Mouse (Mus musculus) stomach, embryonic 15.5 days (tissue): ENCODE results near the gene Fam111a. TPM values are rescaled to one million over a fixed set of nuclear protein-coding genes. Genes with fewer than 3 reads are reported as not detected.

ENCODE experiments used
- ATAC-seq: fragments of 200-750 bp; cut with Nextera tagmentation; 2 replicates; pipeline ENCODE4 v1.8.0; 2017; ENCODE audit warnings: low read depth, moderate number of reproducible peaks, moderate TSS enrichment; ENCODE audit not compliant: insufficient read depth, low FRiP score
- H3K27ac ChIP-seq: fragments of 300-500 bp; sonication (generic); 2 replicates; pipeline ENCODE4 v1.5.1; 2015; ENCODE audit warnings: mild to moderate bottlenecking, inconsistent platforms
- H3K27me3 ChIP-seq: fragments of 300-500 bp; sonication (generic); replicated peaks from 2 replicates; pipeline ENCODE4 v1.6.1; 2015; ENCODE audit warnings: inconsistent platforms
- H3K36me3 ChIP-seq: fragments of 300-500 bp; sonication (generic); 2 replicates; pipeline ENCODE4 v1.6.1; 2015; ENCODE audit warnings: inconsistent platforms
- H3K4me1 ChIP-seq: fragments of 300-500 bp; sonication (generic); 2 replicates; pipeline ENCODE4 v1.6.1; 2015; ENCODE audit warnings: inconsistent platforms
- H3K4me2 ChIP-seq: fragments of 300-500 bp; sonication (generic); 2 replicates; pipeline ENCODE4 v1.6.1; 2015; ENCODE audit warnings: mild to moderate bottlenecking, inconsistent platforms
- H3K4me3 ChIP-seq: fragments of 300-500 bp; sonication (generic); replicated peaks from 2 replicates; pipeline ENCODE4 v1.5.1; 2015; ENCODE audit warnings: inconsistent platforms
- H3K9ac ChIP-seq: fragments of 300-500 bp; sonication (generic); 2 replicates; pipeline ENCODE4 v1.6.1; 2015; ENCODE audit warnings: inconsistent platforms
- H3K9me3 ChIP-seq: fragments of 300-500 bp; sonication (generic); 2 replicates; pipeline ENCODE4 v1.6.1; 2016; ENCODE audit warnings: inconsistent platforms
- WGBS: fragments of 180-500 bp; shearing (Covaris S2); methylation state at CpG from one replicate; pipeline ENCODE4 v1.1.7; 2015; 5-methylcytosine and 5-hydroxymethylcytosine counted together
- polyA plus RNA-seq: library from polyadenylated mRNA; unstranded; fragments of >200 nt; fragmentation: Nextera tagmentation; extraction: Ambion mirVana; gene quantifications from 2 replicates; pipeline ENCODE4 v1.2.1, GENCODE M21; 2015

Gene Fam111a
- polyA plus RNA-seq, 1 experiment from 2014 or later: 20.5 TPM

- Histone ChIP-seq H3K4me2 (peak overlapping the region; percentile 99), H3K27ac (peak overlapping the region; percentile 81), H3K9ac (peak overlapping the region; percentile 50), H3K27me3 (no peaks in the 10 kb centered on the region), H3K36me3 (no peaks in the 10 kb centered on the region), H3K9me3 (no peaks in the 10 kb centered on the region), H3K4me1 (peaks cover 7% of the 10 kb centered on the region), H3K4me3 (peak overlapping the region; percentile 67)
- ATAC-seq: peak; percentile 88
- WGBS: under 1% methylated on average over 49 of the region's 49 CpGs
These were observed 50.2 kb downstream of the Fam111a start for GRCm38 (mm10) chr19:12595530-12596289.

- ATAC-seq: peak; percentile 25
- 14% methylated on average over 23 of the region's 23 CpGs for WGBS
- Histone ChIP-seq H3K27me3 (no peaks in the 10 kb centered on the region), H3K4me1 (peaks cover 7% of the 10 kb centered on the region), H3K4me3 (peak overlapping the region; percentile 67), H3K9me3 (no peaks in the 10 kb centered on the region), H3K4me2 (peak overlapping the region; percentile 99), H3K9ac (peak overlapping the region; percentile 50), H3K36me3 (no peaks in the 10 kb centered on the region), H3K27ac (peak overlapping the region; percentile 81)
These were observed 50.9 kb downstream of the Fam111a start for GRCm38 (mm10) chr19:12596290-12597072.

GRCm38 (mm10) chr19:12597073-12597405, 51.5 kb downstream of the Fam111a start:
- H3K27me3 ChIP-seq: no peaks in the 10 kb centered on the region
- H3K36me3 ChIP-seq: no peaks in the 10 kb centered on the region
- no peak overlapping the region for H3K27ac ChIP-seq
- H3K4me3 ChIP-seq: peak overlapping the region; percentile 67
- peaks cover 7% of the 10 kb centered on the region for H3K4me1 ChIP-seq
- H3K4me2 ChIP-seq: peak overlapping the region; percentile 99
- 55% methylated on average over 3 of the region's 3 CpGs for WGBS
- H3K9ac ChIP-seq: no peak overlapping the region
- no peaks in the 10 kb centered on the region for H3K9me3 ChIP-seq
- no peak for ATAC-seq

- no peak overlapping the region for H3K4me2 ChIP-seq
- H3K4me1 ChIP-seq: peaks cover 7% of the 10 kb centered on the region
- no peak overlapping the region for H3K27ac ChIP-seq
- no peak overlapping the region for H3K9ac ChIP-seq
- H3K4me3 ChIP-seq: no peak overlapping the region
- no peaks in the 10 kb centered on the region for H3K27me3 ChIP-seq
- ATAC-seq: no peak
- no peaks in the 10 kb centered on the region for H3K9me3 ChIP-seq
- no peaks in the 10 kb centered on the region for H3K36me3 ChIP-seq
- WGBS: 55% methylated on average over 3 of the region's 3 CpGs
These were observed 53.1 kb downstream of the Fam111a start for GRCm38 (mm10) chr19:12598674-12599073.

- WGBS: 41% methylated on average over 1 of the region's 1 CpGs
- H3K4me3 ChIP-seq: no peak within 1 kb of the TSS
- H3K4me1 ChIP-seq: peaks cover 7% of the 10 kb centered on the region
- no peak within 1 kb of the TSS for H3K9ac ChIP-seq
- no peaks in the 10 kb centered on the region for H3K9me3 ChIP-seq
- no peak for ATAC-seq
- no peak within 1 kb of the TSS for H3K4me2 ChIP-seq
- H3K27me3 ChIP-seq: no peaks in the 10 kb centered on the region
- no peaks in the 10 kb centered on the region for H3K36me3 ChIP-seq
- H3K27ac ChIP-seq: no peak within 1 kb of the TSS
These were observed 54.1 kb downstream of the Fam111a start, which contains the start of gene Gm4952 for GRCm38 (mm10) chr19:12599674-12600073. Gene Gm4952, plus strand, starts transcription at chr19:12599974.

- no peak overlapping the region for H3K27ac ChIP-seq
- no peak for ATAC-seq
- peaks cover 7% of the 10 kb centered on the region for H3K4me1 ChIP-seq
- no peaks in the 10 kb centered on the region for H3K27me3 ChIP-seq
- H3K4me3 ChIP-seq: no peak overlapping the region
- no peak overlapping the region for H3K4me2 ChIP-seq
- no peaks in the 10 kb centered on the region for H3K36me3 ChIP-seq
- 19% methylated on average over 2 of the region's 2 CpGs for WGBS
- no peaks in the 10 kb centered on the region for H3K9me3 ChIP-seq
- H3K9ac ChIP-seq: no peak overlapping the region
These were observed 55.3 kb downstream of the Fam111a start for GRCm38 (mm10) chr19:12600684-12601480.

GRCm38 (mm10) chr19:12608336-12608735, 62.8 kb downstream of the Fam111a start:
- Histone ChIP-seq H3K27ac (no peak overlapping the region), H3K4me1 (no peaks in the 10 kb centered on the region), H3K9me3 (no peaks in the 10 kb centered on the region), H3K4me3 (no peak overlapping the region), H3K4me2 (no peak overlapping the region), H3K27me3 (no peaks in the 10 kb centered on the region), H3K36me3 (no peaks in the 10 kb centered on the region), H3K9ac (no peak overlapping the region)
- no peak for ATAC-seq

GRCm38 (mm10) chr19:12613646-12614045, 68.1 kb downstream of the Fam111a start:
- no peak overlapping the region for H3K27ac ChIP-seq
- no peaks in the 10 kb centered on the region for H3K4me1 ChIP-seq
- H3K9me3 ChIP-seq: no peaks in the 10 kb centered on the region
- 73% methylated on average over 1 of the region's 1 CpGs for WGBS
- H3K9ac ChIP-seq: no peak overlapping the region
- no peaks in the 10 kb centered on the region for H3K27me3 ChIP-seq
- H3K4me3 ChIP-seq: no peak overlapping the region
- H3K4me2 ChIP-seq: no peak overlapping the region
- no peak for ATAC-seq
- no peaks in the 10 kb centered on the region for H3K36me3 ChIP-seq

GRCm38 (mm10) chr19:12633176-12633575, 87.6 kb downstream of the Fam111a start, which contains the start of gene Glyat:
Gene Glyat, plus strand, starts transcription at chr19:12633308.
- 62% methylated on average over 4 of the region's 4 CpGs for WGBS
- Histone ChIP-seq H3K4me2 (no peak within 1 kb of the TSS), H3K27ac (no peak within 1 kb of the TSS), H3K9me3 (no peaks in the 10 kb centered on the region), H3K36me3 (no peaks in the 10 kb centered on the region), H3K9ac (no peak within 1 kb of the TSS), H3K4me3 (no peak within 1 kb of the TSS), H3K27me3 (no peaks in the 10 kb centered on the region), H3K4me1 (no peaks in the 10 kb centered on the region)
- no peak for ATAC-seq

GRCm38 (mm10) chr19:12634259-12634658, 88.7 kb downstream of the Fam111a start:
- H3K27me3 ChIP-seq: no peaks in the 10 kb centered on the region
- H3K9ac ChIP-seq: no peak overlapping the region
- H3K4me1 ChIP-seq: no peaks in the 10 kb centered on the region
- no peak for ATAC-seq
- no peak overlapping the region for H3K4me2 ChIP-seq
- WGBS: 84% methylated on average over 3 of the region's 3 CpGs
- no peak overlapping the region for H3K27ac ChIP-seq
- H3K4me3 ChIP-seq: no peak overlapping the region
- H3K36me3 ChIP-seq: no peaks in the 10 kb centered on the region
- no peaks in the 10 kb centered on the region for H3K9me3 ChIP-seq

GRCm38 (mm10) chr19:12634963-12635362, 89.4 kb downstream of the Fam111a start:
- no peak overlapping the region for H3K4me2 ChIP-seq
- no peaks in the 10 kb centered on the region for H3K4me1 ChIP-seq
- H3K4me3 ChIP-seq: no peak overlapping the region
- H3K9ac ChIP-seq: no peak overlapping the region
- H3K9me3 ChIP-seq: no peaks in the 10 kb centered on the region
- no peak for ATAC-seq
- H3K27me3 ChIP-seq: no peaks in the 10 kb centered on the region
- H3K27ac ChIP-seq: no peak overlapping the region
- WGBS: 77% methylated on average over 4 of the region's 4 CpGs
- H3K36me3 ChIP-seq: no peaks in the 10 kb centered on the region

- H3K27ac ChIP-seq: no peak overlapping the region
- H3K4me1 ChIP-seq: no peaks in the 10 kb centered on the region
- H3K4me2 ChIP-seq: no peak overlapping the region
- no peaks in the 10 kb centered on the region for H3K27me3 ChIP-seq
- no peaks in the 10 kb centered on the region for H3K36me3 ChIP-seq
- H3K9me3 ChIP-seq: no peaks in the 10 kb centered on the region
- no peak overlapping the region for H3K4me3 ChIP-seq
- 60% methylated on average over 3 of the region's 3 CpGs for WGBS
- H3K9ac ChIP-seq: no peak overlapping the region
- ATAC-seq: no peak
These were observed 91.3 kb downstream of the Fam111a start for GRCm38 (mm10) chr19:12636863-12637262.
